Mouse (Mus musculus): ENCODE data around the gene Psd4. TPM values are rescaled to one million over a fixed set of nuclear protein-coding genes. Genes with fewer than 3 reads are reported as not detected.

The Psd4 gene
- total and polyA plus RNA-seq, 3 experiments, result 54.8 to 66.8 (median 55.0) TPM

DNA sequence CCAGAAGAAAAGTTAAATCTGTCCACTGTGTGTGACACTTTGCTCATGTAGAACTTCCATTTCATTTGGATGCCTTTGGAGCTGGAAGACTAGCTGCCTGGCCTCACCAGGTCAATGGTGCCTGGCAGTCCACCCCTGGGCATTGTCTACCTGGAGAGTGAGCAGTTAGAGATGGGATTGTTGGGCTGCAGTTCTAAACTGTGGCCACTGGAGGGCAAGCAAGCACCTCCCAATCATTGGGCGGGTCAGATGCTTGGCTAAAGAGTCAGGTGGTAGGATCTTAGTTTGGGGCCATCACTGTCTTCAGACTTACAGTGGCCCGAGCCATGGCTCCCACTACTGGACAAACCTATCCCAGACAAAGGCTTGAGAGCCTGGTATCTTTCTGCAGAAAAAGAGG, 41.8 kb downstream of the Psd4 start (continued):
- TF ChIP-seq NRF1 (IDR thresholded peaks at IDR 0.05; ENCODE audit: low read depth, low read length), result no peak

DNA sequence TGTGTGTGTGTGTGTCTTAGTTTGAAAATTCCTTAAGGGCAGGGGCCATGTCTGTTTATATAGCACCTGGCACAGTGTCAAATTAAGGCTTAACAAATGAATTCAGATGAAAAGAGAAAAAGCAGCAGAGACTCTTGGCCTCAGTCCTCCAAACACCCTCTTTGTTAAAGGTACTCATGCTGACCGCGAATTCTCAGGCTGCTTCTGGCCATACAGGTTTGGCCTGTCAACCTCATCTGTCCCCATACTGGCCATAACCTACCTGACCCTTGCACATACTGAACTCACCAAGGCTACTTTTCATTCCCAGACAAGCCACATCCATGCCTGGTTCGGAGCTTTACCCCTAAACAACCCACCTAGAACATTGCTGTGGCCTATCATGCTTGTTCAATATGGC, 45.8 kb downstream of the Psd4 start:
- H3K4me3 ChIP-seq (replicated peaks in 1 of 3; ENCODE audit: low read depth in 2 of 3, low read length in 2 of 3, poor library complexity in 1 of 3), result no peak overlapping the region
- peaks cover 9 to 35% of the 10 kb centered on the region in 2 experiments for H3K36me3 ChIP-seq (replicated peaks in 1 of 2; ENCODE audit: control insufficient read depth in 1 of 2, insufficient read depth in 1 of 2, low read length in 1 of 2)
- H3K79me2 ChIP-seq (replicated peaks; ENCODE audit: control insufficient read depth, extremely low read depth, insufficient read depth, poor library complexity, severe bottlenecking), result no peaks in the 10 kb centered on the region
- TF ChIP-seq CHD2 (IDR thresholded peaks at IDR 0.05; ENCODE audit: low read length) (peak; percentile 23; the same call in 1 of the 2 replicates), NELFE (IDR thresholded peaks at IDR 0.05; ENCODE audit: low read depth, low read length) (no peak)
- H3K9ac ChIP-seq (ENCODE audit: insufficient read depth, low read depth), result no peak overlapping the region
- no peaks in the 10 kb centered on the region for H3K27me3 ChIP-seq (replicated peaks)
- H3K4me2 ChIP-seq (ENCODE audit: insufficient read depth, low read depth, poor library complexity, severe bottlenecking), result no peak overlapping the region
- H3K4me1 ChIP-seq (ENCODE audit: control insufficient read depth in 1 of 2, insufficient read depth in 2 of 2), result no peaks in the 10 kb centered on the region
- no peak overlapping the region for H3K27ac ChIP-seq (ENCODE audit: insufficient read depth, low read depth)
- H3K9me3 ChIP-seq (replicated peaks; ENCODE audit: low read length), result no peaks in the 10 kb centered on the region
- DNase-seq (ENCODE audit: extremely low read depth), result no peak
- in situ Hi-C loops (cut with MboI; ENCODE audit: low pct_ligation_motif_present, low pct_unique_long_range_greater_than_20kb, low sequenced_read_pairs), result loop anchor here (25.0 kb wide), 1 partner anchor 349 kb away; the partner anchor contains the start of gene Cacna1b
- dilution Hi-C loops (cut with MboI; ENCODE audit: extremely low pct_ligation_motif_present, extremely low pct_unique_long_range_greater_than_20kb, low sequenced_read_pairs), result no loop called here

DNA sequence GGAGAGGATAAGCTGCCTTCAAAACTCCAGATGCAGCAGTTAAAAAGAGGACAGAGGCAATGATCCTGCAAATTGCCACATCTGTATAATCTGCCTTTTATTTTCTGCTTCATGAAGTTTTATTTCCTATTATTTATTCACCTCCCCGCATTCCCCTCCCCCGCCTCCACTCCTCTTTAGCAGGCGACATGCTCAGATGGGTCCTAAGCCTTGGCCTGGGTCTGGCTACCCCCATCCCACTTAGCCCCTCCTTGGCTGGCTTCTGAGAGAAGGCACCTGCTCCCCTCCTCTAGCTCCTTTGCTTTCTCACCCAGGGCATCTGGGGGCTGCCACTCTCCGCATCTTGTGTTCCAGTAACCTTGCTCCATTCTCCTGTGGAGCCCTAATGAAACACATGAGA, 46.3 kb downstream of the Psd4 start:
- H3K36me3 ChIP-seq (replicated peaks in 1 of 2; ENCODE audit: control insufficient read depth in 1 of 2, insufficient read depth in 1 of 2, low read length in 1 of 2), result peaks cover 4 to 30% of the 10 kb centered on the region in 2 experiments
- H3K4me2 ChIP-seq (ENCODE audit: insufficient read depth, low read depth, poor library complexity, severe bottlenecking), result no peak overlapping the region
- H3K27me3 ChIP-seq (replicated peaks), result no peaks in the 10 kb centered on the region
- no peaks in the 10 kb centered on the region for H3K4me1 ChIP-seq (ENCODE audit: control insufficient read depth in 1 of 2, insufficient read depth in 2 of 2)
- in situ Hi-C loops (cut with MboI; ENCODE audit: low pct_ligation_motif_present, low pct_unique_long_range_greater_than_20kb, low sequenced_read_pairs) (loop anchor here (25.0 kb wide), 1 partner anchor 349 kb away; the partner anchor contains the start of gene Cacna1b), dilution Hi-C loops (cut with MboI; ENCODE audit: extremely low pct_ligation_motif_present, extremely low pct_unique_long_range_greater_than_20kb, low sequenced_read_pairs) (no loop called here)
- H3K27ac ChIP-seq (ENCODE audit: insufficient read depth, low read depth), result no peak overlapping the region
- no peaks in the 10 kb centered on the region for H3K9me3 ChIP-seq (replicated peaks; ENCODE audit: low read length)
- no peak overlapping the region for H3K4me3 ChIP-seq (replicated peaks in 1 of 3; ENCODE audit: low read depth in 2 of 3, low read length in 2 of 3, poor library complexity in 1 of 3)
- no peaks in the 10 kb centered on the region for H3K79me2 ChIP-seq (replicated peaks; ENCODE audit: control insufficient read depth, extremely low read depth, insufficient read depth, poor library complexity, severe bottlenecking)
- no peak for DNase-seq (ENCODE audit: extremely low read depth)
- H3K9ac ChIP-seq (ENCODE audit: insufficient read depth, low read depth), result no peak overlapping the region
- TF ChIP-seq ZKSCAN1 (IDR thresholded peaks at IDR 0.05; ENCODE audit: borderline replicate concordance, low read depth, low read length), result no peak
- TF ChIP-seq ZNF384 (IDR thresholded peaks at IDR 0.05; ENCODE audit: low read depth, low read length), result no peak
- TF ChIP-seq RAD21 (IDR thresholded peaks at IDR 0.05; ENCODE audit: low read depth, low read length), result no peak
- no peak for TF ChIP-seq ETS1 (conservative IDR thresholded peaks at IDR 0.05; ENCODE audit: low read depth, low read length)
- no peak for TF ChIP-seq JUND (conservative IDR thresholded peaks at IDR 0.05; ENCODE audit: low read depth, low read length)
- no peak for TF ChIP-seq USF1 (IDR thresholded peaks at IDR 0.05; ENCODE audit: low read depth, low read length)
- no peak for TF ChIP-seq UBTF (IDR thresholded peaks at IDR 0.05; ENCODE audit: low read depth, low read length)

DNA sequence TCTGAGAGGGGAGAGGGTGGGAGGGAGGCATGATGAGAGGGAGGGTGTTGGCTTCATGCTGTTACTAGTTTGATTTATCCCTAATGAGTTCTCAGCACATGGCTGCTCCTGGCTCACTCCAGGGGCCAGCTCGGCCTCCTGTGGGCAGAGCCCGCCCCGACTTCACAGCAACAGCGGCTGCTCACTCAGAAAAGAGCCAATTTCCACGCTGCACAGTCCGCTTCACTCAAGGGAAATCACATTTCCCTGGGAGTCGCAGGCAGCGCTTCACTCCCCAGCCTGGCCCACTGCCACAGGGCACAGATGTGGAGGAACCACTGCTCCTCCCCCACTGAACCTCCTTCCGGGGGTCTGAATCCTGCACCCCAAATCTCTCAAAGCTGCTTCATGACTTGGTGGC, 49.3 kb downstream of the Psd4 start:
- Histone ChIP-seq H3K9ac (ENCODE audit: insufficient read depth, low read depth) (no peak overlapping the region), H3K36me3 (replicated peaks in 1 of 2; ENCODE audit: control insufficient read depth in 1 of 2, insufficient read depth in 1 of 2, low read length in 1 of 2) (no peaks in the 10 kb centered on the region), H3K79me2 (replicated peaks; ENCODE audit: control insufficient read depth, extremely low read depth, insufficient read depth, poor library complexity, severe bottlenecking) (no peaks in the 10 kb centered on the region), H3K4me2 (ENCODE audit: insufficient read depth, low read depth, poor library complexity, severe bottlenecking) (no peak overlapping the region), H3K27ac (ENCODE audit: insufficient read depth, low read depth) (no peak overlapping the region), H3K27me3 (replicated peaks) (no peaks in the 10 kb centered on the region), H3K4me3 (replicated peaks in 1 of 3; ENCODE audit: low read depth in 2 of 3, low read length in 2 of 3, poor library complexity in 1 of 3) (no peak overlapping the region), H3K4me1 (ENCODE audit: control insufficient read depth in 1 of 2, insufficient read depth in 2 of 2) (no peaks in the 10 kb centered on the region), H3K9me3 (replicated peaks; ENCODE audit: low read length) (no peaks in the 10 kb centered on the region)
- no peak for DNase-seq (ENCODE audit: extremely low read depth)
- in situ Hi-C loops (cut with MboI; ENCODE audit: low pct_ligation_motif_present, low pct_unique_long_range_greater_than_20kb, low sequenced_read_pairs), result loop anchor here (25.0 kb wide), 1 partner anchor 346 kb away; the partner anchor contains the start of gene Cacna1b
- TF ChIP-seq POLR2A (IDR thresholded peaks at IDR 0.05; ENCODE audit: low read depth, low read length) (no peak), MYC (IDR thresholded peaks at IDR 0.05; ENCODE audit: low read depth, low read length) (no peak), USF1 (IDR thresholded peaks at IDR 0.05; ENCODE audit: low read depth, low read length) (no peak), MAX (IDR thresholded peaks at IDR 0.05; ENCODE audit: low read length) (no peak), BHLHE40 (IDR thresholded peaks at IDR 0.05; ENCODE audit: low read depth, low read length) (no peak), ELF1 (IDR thresholded peaks at IDR 0.05; ENCODE audit: low read depth, low read length) (no peak), USF2 (conservative IDR thresholded peaks at IDR 0.05; ENCODE audit: low read depth, low read length) (no peak), CTCF (conservative IDR thresholded peaks at IDR 0.05 in 1 of 2, IDR thresholded peaks at IDR 0.05 in 1 of 2; ENCODE audit: low read depth in 2 of 2, low read length in 2 of 2) (no peak), PAX5 (IDR thresholded peaks at IDR 0.05; ENCODE audit: low read length) (no peak), IRF4 (IDR thresholded peaks at IDR 0.05; ENCODE audit: low read depth, low read length) (no peak), UBTF (IDR thresholded peaks at IDR 0.05; ENCODE audit: low read depth, low read length) (no peak), ZMIZ1 (IDR thresholded peaks at IDR 0.05; ENCODE audit: low read depth, low read length) (no peak)
- dilution Hi-C loops (cut with MboI; ENCODE audit: extremely low pct_ligation_motif_present, extremely low pct_unique_long_range_greater_than_20kb, low sequenced_read_pairs), result no loop called here

Data from CH12.LX (cell line).